Mouse (Mus musculus): ENCODE data around the gene Cfap206. TPM values are rescaled to one million over a fixed set of nuclear protein-coding genes. Genes with fewer than 3 reads are reported as not detected.

Cfap206 gene
- polyA plus RNA-seq, 1 experiment from 2014 or later, result 3.4 TPM

DNA sequence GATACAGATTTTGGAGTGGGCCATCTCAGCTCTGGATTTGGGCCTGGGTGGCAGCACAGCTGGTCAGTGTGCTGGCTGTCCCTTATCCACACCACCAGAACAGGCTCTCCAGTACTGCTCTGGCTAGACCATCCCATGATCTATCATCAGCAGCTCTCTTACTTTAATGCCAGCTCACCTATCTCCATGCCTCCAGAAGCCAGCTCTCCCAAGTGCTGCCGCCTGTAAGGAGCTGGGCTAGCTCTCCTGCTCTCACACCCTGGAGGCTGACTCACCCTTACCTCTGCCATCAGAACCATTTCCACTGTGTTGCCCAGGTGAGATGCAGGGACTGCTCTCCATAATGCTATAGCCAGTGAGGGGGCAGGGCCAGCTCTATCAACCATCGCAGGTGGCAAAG lies 68.5 kb downstream of the Cfap206 start:
- no peaks in the 10 kb centered on the region for H3K27me3 ChIP-seq
- no peak overlapping the region for H3K27ac ChIP-seq (replicated peaks)
- no peak for ATAC-seq (ENCODE audit: low FRiP score, low read depth)
- no peak overlapping the region for H3K4me3 ChIP-seq
- no peak overlapping the region for H3K9ac ChIP-seq
- 98% methylated on average over 2 of the region's 2 CpGs for WGBS
- no peaks in the 10 kb centered on the region for H3K9me3 ChIP-seq
- H3K36me3 ChIP-seq, result peaks cover 75% of the 10 kb centered on the region
- H3K4me1 ChIP-seq (replicated peaks), result no peaks in the 10 kb centered on the region
- no peak overlapping the region for H3K4me2 ChIP-seq

- no peak overlapping the region for H3K4me2 ChIP-seq
- no peaks in the 10 kb centered on the region for H3K27me3 ChIP-seq
- H3K36me3 ChIP-seq, result peaks cover 76% of the 10 kb centered on the region
- no peak for ATAC-seq (ENCODE audit: low FRiP score, low read depth)
- 92% methylated on average over 2 of the region's 2 CpGs for WGBS
- no peaks in the 10 kb centered on the region for H3K4me1 ChIP-seq (replicated peaks)
- no peak overlapping the region for H3K9ac ChIP-seq
- H3K27ac ChIP-seq (replicated peaks), result no peak overlapping the region
- no peaks in the 10 kb centered on the region for H3K9me3 ChIP-seq
- no peak overlapping the region for H3K4me3 ChIP-seq
Observed at GRCm38 (mm10) chr4:34659012-34659411, 71.0 kb downstream of the Cfap206 start.

GRCm38 (mm10) chr4:34656101-34656500 lies 73.9 kb downstream of the Cfap206 start:
- ATAC-seq (ENCODE audit: low FRiP score, low read depth), result no peak
- WGBS, result 95% methylated on average over 10 of the region's 10 CpGs
- H3K36me3 ChIP-seq, result peaks cover 72% of the 10 kb centered on the region
- no peaks in the 10 kb centered on the region for H3K4me1 ChIP-seq (replicated peaks)
- no peak overlapping the region for H3K27ac ChIP-seq (replicated peaks)
- no peaks in the 10 kb centered on the region for H3K9me3 ChIP-seq
- no peaks in the 10 kb centered on the region for H3K27me3 ChIP-seq
- H3K4me3 ChIP-seq, result no peak overlapping the region
- H3K4me2 ChIP-seq, result no peak overlapping the region
- no peak overlapping the region for H3K9ac ChIP-seq

DNA sequence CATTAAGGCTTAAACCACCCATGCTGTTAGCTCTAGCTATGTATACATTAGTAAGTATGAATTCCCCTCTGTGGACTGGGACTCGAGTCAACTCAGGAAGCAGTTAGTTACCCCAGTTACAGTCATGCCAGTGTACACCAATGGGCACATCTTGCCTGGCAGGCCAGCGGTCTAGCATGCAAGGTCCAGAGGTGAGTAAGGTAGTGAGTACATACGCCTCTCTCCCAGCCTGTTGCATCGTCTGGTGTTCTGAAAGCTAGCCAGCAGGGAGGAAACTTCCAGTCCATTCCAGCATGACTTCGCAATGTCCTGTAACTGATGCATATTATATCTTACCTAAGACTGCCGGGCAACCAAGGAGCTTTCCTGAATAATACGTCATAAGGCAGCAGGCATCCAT lies 76.8 kb downstream of the Cfap206 start:
- no peak for ATAC-seq (ENCODE audit: low FRiP score, low read depth)
- Histone ChIP-seq H3K9ac (no peak overlapping the region), H3K4me3 (no peak overlapping the region), H3K4me2 (no peak overlapping the region), H3K4me1 (replicated peaks) (no peaks in the 10 kb centered on the region), H3K27me3 (no peaks in the 10 kb centered on the region), H3K9me3 (no peaks in the 10 kb centered on the region), H3K27ac (replicated peaks) (no peak overlapping the region), H3K36me3 (peaks cover 52% of the 10 kb centered on the region)
- WGBS, result 94% methylated on average over 7 of the region's 7 CpGs

GRCm38 (mm10) chr4:34644779-34645178 lies 85.2 kb downstream of the Cfap206 start:
- no peak overlapping the region for H3K9ac ChIP-seq
- no peak for ATAC-seq (ENCODE audit: low FRiP score, low read depth)
- no peaks in the 10 kb centered on the region for H3K9me3 ChIP-seq
- H3K27me3 ChIP-seq, result no peaks in the 10 kb centered on the region
- no peaks in the 10 kb centered on the region for H3K4me1 ChIP-seq (replicated peaks)
- no peak overlapping the region for H3K27ac ChIP-seq (replicated peaks)
- H3K4me2 ChIP-seq, result no peak overlapping the region
- peaks cover 51% of the 10 kb centered on the region for H3K36me3 ChIP-seq
- H3K4me3 ChIP-seq, result no peak overlapping the region

- no peak for ATAC-seq (ENCODE audit: low FRiP score, low read depth)
- H3K4me1 ChIP-seq (replicated peaks), result no peaks in the 10 kb centered on the region
- no peak overlapping the region for H3K4me3 ChIP-seq
- no peak overlapping the region for H3K27ac ChIP-seq (replicated peaks)
- no peaks in the 10 kb centered on the region for H3K27me3 ChIP-seq
- WGBS, result 99% methylated on average over 3 of the region's 3 CpGs
- H3K9me3 ChIP-seq, result no peaks in the 10 kb centered on the region
- no peak overlapping the region for H3K4me2 ChIP-seq
- H3K9ac ChIP-seq, result no peak overlapping the region
- H3K36me3 ChIP-seq, result peaks cover 37% of the 10 kb centered on the region
Observed at GRCm38 (mm10) chr4:34640731-34641130, 89.3 kb downstream of the Cfap206 start.

- Histone ChIP-seq H3K27ac (replicated peaks) (no peak overlapping the region), H3K9me3 (no peaks in the 10 kb centered on the region), H3K4me3 (no peak overlapping the region), H3K36me3 (peaks cover 37% of the 10 kb centered on the region), H3K4me1 (replicated peaks) (no peaks in the 10 kb centered on the region), H3K27me3 (no peaks in the 10 kb centered on the region), H3K9ac (no peak overlapping the region), H3K4me2 (no peak overlapping the region)
- no peak for ATAC-seq (ENCODE audit: low FRiP score, low read depth)
- WGBS, result 90% methylated on average over 5 of the region's 5 CpGs
Observed at GRCm38 (mm10) chr4:34639745-34640364, 90.2 kb downstream of the Cfap206 start.

Other genes starting within 250 kb of the Cfap206 start
- 89.8 and 94.8 TPM in 2 replicates for gene Akirin2, start 179.3 kb downstream of the Cfap206 start, polyA plus RNA-seq (2015; fragmentation: Nextera tagmentation; extraction: Ambion mirVana)
- 75.1 and 76.6 TPM in 2 replicates for gene Orc3, start 115.3 kb downstream of the Cfap206 start, polyA plus RNA-seq (2015; fragmentation: Nextera tagmentation; extraction: Ambion mirVana)
- gene Rars2, start 115.2 kb downstream of the Cfap206 start, polyA plus RNA-seq (2015; fragmentation: Nextera tagmentation; extraction: Ambion mirVana), result 51.4 and 54.8 TPM in 2 replicates
- gene Slc35a1, start 42.8 kb downstream of the Cfap206 start, polyA plus RNA-seq (2015; fragmentation: Nextera tagmentation; extraction: Ambion mirVana), result 47.4 and 47.7 TPM in 2 replicates
- not detected in 2 replicates for gene Gm136, start 26.1 kb upstream of the Cfap206 start, polyA plus RNA-seq (2015; fragmentation: Nextera tagmentation; extraction: Ambion mirVana)
- 48.6 and 50.3 TPM in 2 replicates for gene Smim8, start 48.2 kb upstream of the Cfap206 start, polyA plus RNA-seq (2015; fragmentation: Nextera tagmentation; extraction: Ambion mirVana)
- gene Zfp292, start 152.8 kb upstream of the Cfap206 start, polyA plus RNA-seq (2015; fragmentation: Nextera tagmentation; extraction: Ambion mirVana), result 23.1 and 24.8 TPM in 2 replicates
- not detected in 2 replicates for gene Cga, start 163.6 kb upstream of the Cfap206 start, polyA plus RNA-seq (2015; fragmentation: Nextera tagmentation; extraction: Ambion mirVana)